In the genomic region with DNA sequence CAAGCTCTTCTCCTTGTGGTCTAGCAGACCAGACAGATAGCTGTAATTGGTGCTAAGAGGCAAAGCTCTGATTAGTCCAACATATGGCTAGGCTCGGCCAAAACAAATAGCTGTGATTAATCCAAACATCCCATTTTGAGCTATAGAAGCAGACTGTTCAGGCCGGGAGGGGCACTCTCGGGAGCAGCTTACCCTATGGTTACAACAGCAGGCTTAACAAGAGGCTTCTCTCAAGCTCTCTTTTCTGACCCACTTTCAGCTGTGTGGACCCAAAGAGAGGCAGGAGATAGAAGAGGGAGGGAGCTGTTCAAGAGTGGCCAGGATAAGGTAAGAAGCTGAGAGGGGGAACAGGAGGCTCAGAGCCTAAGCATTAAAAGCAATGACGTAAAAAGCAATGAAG, we compare ENCODE assay signal across 16 mouse cellular contexts. TPM values are rescaled to one million over a fixed set of nuclear protein-coding genes. Genes with fewer than 3 reads are reported as not detected.
DNase-seq lines count a peak whose midpoint lies in the region; ATAC-seq and TF ChIP-seq lines count a peak whose summit lies in the region.
"Had no signal": no experiment of that assay in that cellular context is flagged by ENCODE, and none has a peak within 500 bp of the region (broad histone marks: within the 10 kb centered on the region; RNA-seq: fewer than 3 reads in every experiment).

No protein-coding gene starts in this region.

- H3K9me3 ChIP-seq in embryonic facial prominence, embryonic 14.5 days (ENCODE audit: control insufficient read depth, low read length), result no peaks in the 10 kb centered on the region
- H3K9me3 ChIP-seq in embryonic facial prominence, embryonic 10.5 days, result no peaks in the 10 kb centered on the region
- no peaks in the 10 kb centered on the region for H3K9me3 ChIP-seq in heart, embryonic 13.5 days
- H3K9me3 ChIP-seq in lung, embryonic 15.5 days, result no peaks in the 10 kb centered on the region
- H3K9me3 ChIP-seq in stomach, postnatal 0 days (ENCODE audit: control insufficient read depth, low read length), result no peaks in the 10 kb centered on the region
- H3K9me3 ChIP-seq: embryonic facial prominence, embryonic 13.5 days; forebrain, embryonic 15.5 days; heart, embryonic 12.5 days; hindbrain, embryonic 15.5 days; intestine, embryonic 15.5 days; limb, embryonic 13.5 days; neural tube, embryonic 15.5 days had no signal

- intact Hi-C loops in left cerebral cortex, postnatal 36 days (cut with DNase I), result loop anchor here (5.0 kb wide), 1 partner anchor 68 kb away; no protein-coding TSS in a partner anchor

- TF ChIP-seq CTCF in stomach, postnatal 0 days (IDR thresholded peaks at IDR 0.05; ENCODE audit: low read depth), result no peak

- ATAC-seq in embryonic facial prominence, embryonic 14.5 days (ENCODE audit: low read depth), result no peak
- ATAC-seq in heart, embryonic 13.5 days (ENCODE audit: extremely low read depth, insufficient number of reproducible peaks, low FRiP score, low TSS enrichment), result no peak
- ATAC-seq in lung, embryonic 15.5 days (ENCODE audit: borderline replicate concordance, extremely low read depth, low FRiP score, low TSS enrichment), result no peak
- ATAC-seq in stomach, postnatal 0 days (ENCODE audit: low FRiP score, low TSS enrichment), result no peak

- TF ChIP-seq EP300 in stomach, postnatal 0 days (optimal IDR thresholded peaks at IDR 0.05), result no peak

- H3K27me3 ChIP-seq in embryonic facial prominence, embryonic 14.5 days (replicated peaks; ENCODE audit: control insufficient read depth, insufficient read depth, low read length), result no peaks in the 10 kb centered on the region
- H3K27me3 ChIP-seq in embryonic facial prominence, embryonic 10.5 days (replicated peaks; ENCODE audit: low read depth, poor library complexity, severe bottlenecking), result no peaks in the 10 kb centered on the region
- H3K27me3 ChIP-seq in heart, embryonic 13.5 days (replicated peaks), result no peaks in the 10 kb centered on the region
- no peaks in the 10 kb centered on the region for H3K27me3 ChIP-seq in lung, embryonic 15.5 days
- no peaks in the 10 kb centered on the region for H3K27me3 ChIP-seq in stomach, postnatal 0 days (ENCODE audit: control insufficient read depth, insufficient read depth, low read length)
- H3K27me3 ChIP-seq: embryonic facial prominence, embryonic 13.5 days; forebrain, embryonic 15.5 days; heart, embryonic 12.5 days; hindbrain, embryonic 15.5 days; intestine, embryonic 15.5 days; limb, embryonic 13.5 days; neural tube, embryonic 15.5 days had no signal

- peaks cover 13% of the 10 kb centered on the region for H3K4me1 ChIP-seq in embryonic facial prominence, embryonic 14.5 days (ENCODE audit: control insufficient read depth, insufficient read depth, low read length)
- H3K4me1 ChIP-seq in embryonic facial prominence, embryonic 10.5 days, result peaks cover 21% of the 10 kb centered on the region
- peaks cover 48% of the 10 kb centered on the region for H3K4me1 ChIP-seq in heart, embryonic 13.5 days
- peaks cover 22% of the 10 kb centered on the region for H3K4me1 ChIP-seq in lung, embryonic 15.5 days
- no peaks in the 10 kb centered on the region for H3K4me1 ChIP-seq in stomach, postnatal 0 days (replicated peaks; ENCODE audit: control insufficient read depth, insufficient read depth)

- peak; percentile 26 for DNase-seq in embryonic facial prominence, embryonic 14.5 days (ENCODE audit: low spot score)
- DNase-seq in embryonic facial prominence, embryonic 10.5 days (ENCODE audit: low spot score), result no peak
- DNase-seq in heart, adult 9 months (ENCODE audit: low spot score in 2 of 2), result no peak
- DNase-seq in lung, postnatal 10 days, result no peak
- no peak for DNase-seq in stomach, postnatal 0 days (ENCODE audit: low spot score)
- DNase-seq in left cerebral cortex, postnatal 36 days (ENCODE audit: low spot score in 2 of 2), result no peak
- DNase-seq: right cerebral cortex, postnatal 25 days had no signal

- 51% methylated on average over 4 of the region's 4 CpGs for WGBS in embryonic facial prominence, embryonic 14.5 days
- 63% methylated on average over 4 of the region's 4 CpGs for WGBS in embryonic facial prominence, embryonic 10.5 days
- 53% methylated on average over 4 of the region's 4 CpGs for WGBS in heart, embryonic 13.5 days
- WGBS in lung, embryonic 15.5 days, result 47% methylated on average over 4 of the region's 4 CpGs
- 43% methylated on average over 4 of the region's 4 CpGs for WGBS in stomach, postnatal 0 days

- no peak overlapping the region for H3K4me3 ChIP-seq in embryonic facial prominence, embryonic 14.5 days (ENCODE audit: low read depth, low read length)
- H3K4me3 ChIP-seq in embryonic facial prominence, embryonic 10.5 days, result no peak overlapping the region
- no peak overlapping the region for H3K4me3 ChIP-seq in heart, embryonic 13.5 days
- H3K4me3 ChIP-seq in lung, embryonic 15.5 days, result no peak overlapping the region
- no peak overlapping the region for H3K4me3 ChIP-seq in stomach, postnatal 0 days (ENCODE audit: low read depth, low read length)
- H3K4me3 ChIP-seq: embryonic facial prominence, embryonic 13.5 days; forebrain, embryonic 15.5 days; heart, embryonic 12.5 days; hindbrain, embryonic 15.5 days; intestine, embryonic 15.5 days; limb, embryonic 13.5 days; neural tube, embryonic 15.5 days had no signal

- no peak overlapping the region for H3K4me2 ChIP-seq in embryonic facial prominence, embryonic 14.5 days (ENCODE audit: low read depth, low read length)
- H3K4me2 ChIP-seq in heart, embryonic 13.5 days, result no peak overlapping the region
- H3K4me2 ChIP-seq in lung, embryonic 15.5 days, result no peak overlapping the region
- no peak overlapping the region for H3K4me2 ChIP-seq in stomach, postnatal 0 days (replicated peaks; ENCODE audit: low read depth)
- H3K4me2 ChIP-seq: embryonic facial prominence, embryonic 13.5 days; forebrain, embryonic 15.5 days; heart, embryonic 12.5 days; hindbrain, embryonic 15.5 days; intestine, embryonic 15.5 days; limb, embryonic 13.5 days; neural tube, embryonic 15.5 days had no signal

- no peak overlapping the region for H3K9ac ChIP-seq in embryonic facial prominence, embryonic 14.5 days (ENCODE audit: low read depth, low read length)
- 0 out of 2 replicates have a peak overlapping the region, but pooled peaks have one; percentile 8 for H3K9ac ChIP-seq in heart, embryonic 13.5 days
- H3K9ac ChIP-seq in lung, embryonic 15.5 days, result no peak overlapping the region
- no peak overlapping the region for H3K9ac ChIP-seq in stomach, postnatal 0 days (ENCODE audit: low read length)
- H3K9ac ChIP-seq: embryonic facial prominence, embryonic 13.5 days; forebrain, embryonic 15.5 days; heart, embryonic 12.5 days; hindbrain, embryonic 15.5 days; intestine, embryonic 15.5 days; limb, embryonic 13.5 days; neural tube, embryonic 15.5 days had no signal

- H3K27ac ChIP-seq in embryonic facial prominence, embryonic 14.5 days (replicated peaks; ENCODE audit: low read depth, low read length), result no peak overlapping the region
- H3K27ac ChIP-seq in embryonic facial prominence, embryonic 10.5 days (replicated peaks), result no peak overlapping the region
- 0 out of 2 replicates have a peak overlapping the region, but pooled peaks have one; percentile 18 for H3K27ac ChIP-seq in heart, embryonic 13.5 days (replicated peaks)
- 0 out of 2 replicates have a peak overlapping the region, but pooled peaks have one; percentile 10 for H3K27ac ChIP-seq in lung, embryonic 15.5 days
- H3K27ac ChIP-seq in stomach, postnatal 0 days (replicated peaks), result 0 out of 2 replicates have a peak overlapping the region, but pooled peaks have one; percentile 24
- H3K27ac ChIP-seq: embryonic facial prominence, embryonic 13.5 days; forebrain, embryonic 15.5 days; hindbrain, embryonic 15.5 days; intestine, embryonic 15.5 days; limb, embryonic 13.5 days; neural tube, embryonic 15.5 days had no signal

- H3K36me3 ChIP-seq in embryonic facial prominence, embryonic 14.5 days (ENCODE audit: control insufficient read depth, insufficient read depth, low read length), result 0 out of 2 replicates have a peak, but pooled peaks cover 7% of the 10 kb centered on the region
- peaks cover 10% of the 10 kb centered on the region; the same call in 1 of the 2 replicates for H3K36me3 ChIP-seq in embryonic facial prominence, embryonic 10.5 days (replicated peaks)
- peaks cover 5% of the 10 kb centered on the region; the same call in 1 of the 2 replicates for H3K36me3 ChIP-seq in heart, embryonic 13.5 days
- no peaks in the 10 kb centered on the region for H3K36me3 ChIP-seq in lung, embryonic 15.5 days
- no peaks in the 10 kb centered on the region for H3K36me3 ChIP-seq in stomach, postnatal 0 days (ENCODE audit: control insufficient read depth, insufficient read depth, low read length)
- H3K36me3 ChIP-seq: embryonic facial prominence, embryonic 13.5 days; forebrain, embryonic 15.5 days; heart, embryonic 12.5 days; hindbrain, embryonic 15.5 days; intestine, embryonic 15.5 days; neural tube, embryonic 15.5 days had no signal

RNA-seq across cellular contexts. Expression of gene Zc3h14, which starts 1.1 kb away (rescaled TPM):
- polyA plus RNA-seq in embryonic facial prominence, embryonic 14.5 days (2014; fragmentation: Nextera tagmentation; extraction: Ambion mirVana), result 113 and 128 TPM in 2 replicates
- 130 and 131 TPM in 2 replicates for polyA plus RNA-seq in embryonic facial prominence, embryonic 10.5 days (2016; fragmentation: Nextera tagmentation; extraction: Ambion mirVana)
- polyA plus RNA-seq in heart, embryonic 13.5 days (2015; fragmentation: Nextera tagmentation; extraction: Ambion mirVana), result 81.7 and 84.2 TPM in 2 replicates
- polyA plus RNA-seq in lung, embryonic 15.5 days (2015; fragmentation: Nextera tagmentation; extraction: Ambion mirVana), result 127 and 128 TPM in 2 replicates
- 47.7 and 49.3 TPM in 2 replicates for polyA plus RNA-seq in stomach, postnatal 0 days (2015; fragmentation: Nextera tagmentation; extraction: Ambion mirVana)
- total RNA-seq in left cerebral cortex, postnatal 36 days (2021), result 100 to 1,000 TPM in 1 of 2 experiments, 10 to 100 TPM in 1; 89.0 to 100 TPM

RNA-seq across cellular contexts. Expression of gene Ptpn21, which starts 8.4 kb away (rescaled TPM):
- polyA plus RNA-seq in embryonic facial prominence, embryonic 14.5 days (2014; fragmentation: Nextera tagmentation; extraction: Ambion mirVana), result 11.4 and 11.7 TPM in 2 replicates
- polyA plus RNA-seq in embryonic facial prominence, embryonic 10.5 days (2016; fragmentation: Nextera tagmentation; extraction: Ambion mirVana), result 5.0 and 5.1 TPM in 2 replicates
- 9.0 and 9.3 TPM in 2 replicates for polyA plus RNA-seq in heart, embryonic 13.5 days (2015; fragmentation: Nextera tagmentation; extraction: Ambion mirVana)
- 9.6 and 11.6 TPM in 2 replicates for polyA plus RNA-seq in lung, embryonic 15.5 days (2015; fragmentation: Nextera tagmentation; extraction: Ambion mirVana)
- polyA plus RNA-seq in stomach, postnatal 0 days (2015; fragmentation: Nextera tagmentation; extraction: Ambion mirVana), result 5.5 and 6.6 TPM in 2 replicates
- 10 to 100 TPM; 10.2 to 11.6 TPM for total RNA-seq in left cerebral cortex, postnatal 36 days (2021)

Comparison
In these comparisons a context has a peak if more than half of its experiments do, and no peak if none do; other contexts are left out.
1. H3K27ac ChIP-seq: peak in heart, embryonic 13.5 days (single experiment), lung, embryonic 15.5 days (single experiment) and stomach, postnatal 0 days (single experiment); none in embryonic facial prominence, embryonic 14.5 days (single experiment) and embryonic facial prominence, embryonic 10.5 days (single experiment).